Mouse (Mus musculus): ENCODE results near the gene Cdk5. TPM values are rescaled to one million over a fixed set of nuclear protein-coding genes. Genes with fewer than 3 reads are reported as not detected.

Cdk5 gene
- total and polyA plus RNA-seq, 2 experiments from 2014 or later: 87.7 to 158 TPM

DNA sequence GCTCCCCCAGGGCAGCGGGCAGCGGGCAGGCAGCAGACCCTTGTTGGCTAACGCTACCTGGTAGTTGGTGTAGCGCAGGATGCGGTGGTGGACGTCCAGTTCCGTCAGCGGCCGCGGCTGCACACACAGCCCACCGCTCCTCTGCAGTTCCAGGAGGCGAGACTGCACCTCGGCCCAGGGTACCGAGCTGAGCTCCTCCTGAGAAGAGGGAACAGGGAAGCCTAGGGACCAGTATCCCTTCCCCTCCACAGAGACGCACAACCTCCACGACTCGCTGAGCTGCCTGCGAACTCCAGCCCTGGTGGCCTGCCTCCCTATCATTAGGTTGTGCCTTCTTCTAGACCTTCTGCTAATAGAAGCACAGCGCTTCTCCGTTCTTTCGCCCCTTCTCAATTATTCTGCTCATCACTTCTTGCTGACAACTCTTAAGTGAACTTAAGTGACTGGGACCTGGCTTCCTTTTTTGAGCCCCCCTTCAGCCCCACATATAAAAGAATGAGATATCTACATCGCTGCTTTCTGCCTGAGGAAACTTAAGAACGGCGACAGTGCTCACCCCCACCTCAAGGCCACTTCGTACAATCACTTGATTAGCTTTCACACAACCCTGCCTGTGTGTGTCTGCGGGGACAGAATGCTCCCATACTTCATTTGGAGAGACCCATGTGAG, 34.9 kb downstream of the Cdk5 start:
- Histone ChIP-seq H3K4me3 (ENCODE audit: low read length) (peak overlapping the region; percentile 47), H3K9ac (replicated peaks; ENCODE audit: low read length) (peak overlapping the region; percentile 60), H3K27me3 (ENCODE audit: insufficient read depth, low read length) (no peaks in the 10 kb centered on the region), H3K36me3 (ENCODE audit: insufficient read depth, low read length) (no peaks in the 10 kb centered on the region), H3K4me1 (ENCODE audit: insufficient read depth, low read length) (peaks cover 20% of the 10 kb centered on the region), H3K9me3 (ENCODE audit: low read length) (no peaks in the 10 kb centered on the region), H3K4me2 (ENCODE audit: low read depth, low read length) (peak overlapping the region; percentile 97), H3K27ac (peak overlapping the region; percentile 51; the same call in 1 of the 2 replicates)
- ATAC-seq (no peak), DNase-seq (ENCODE audit: low spot score) (no peak)
- TF ChIP-seq CTCF (IDR thresholded peaks at IDR 0.05; ENCODE audit: low read depth): no peak; the same call in 1 of the 2 replicates
- 25% methylated on average over 24 of the region's 26 CpGs for WGBS

DNA sequence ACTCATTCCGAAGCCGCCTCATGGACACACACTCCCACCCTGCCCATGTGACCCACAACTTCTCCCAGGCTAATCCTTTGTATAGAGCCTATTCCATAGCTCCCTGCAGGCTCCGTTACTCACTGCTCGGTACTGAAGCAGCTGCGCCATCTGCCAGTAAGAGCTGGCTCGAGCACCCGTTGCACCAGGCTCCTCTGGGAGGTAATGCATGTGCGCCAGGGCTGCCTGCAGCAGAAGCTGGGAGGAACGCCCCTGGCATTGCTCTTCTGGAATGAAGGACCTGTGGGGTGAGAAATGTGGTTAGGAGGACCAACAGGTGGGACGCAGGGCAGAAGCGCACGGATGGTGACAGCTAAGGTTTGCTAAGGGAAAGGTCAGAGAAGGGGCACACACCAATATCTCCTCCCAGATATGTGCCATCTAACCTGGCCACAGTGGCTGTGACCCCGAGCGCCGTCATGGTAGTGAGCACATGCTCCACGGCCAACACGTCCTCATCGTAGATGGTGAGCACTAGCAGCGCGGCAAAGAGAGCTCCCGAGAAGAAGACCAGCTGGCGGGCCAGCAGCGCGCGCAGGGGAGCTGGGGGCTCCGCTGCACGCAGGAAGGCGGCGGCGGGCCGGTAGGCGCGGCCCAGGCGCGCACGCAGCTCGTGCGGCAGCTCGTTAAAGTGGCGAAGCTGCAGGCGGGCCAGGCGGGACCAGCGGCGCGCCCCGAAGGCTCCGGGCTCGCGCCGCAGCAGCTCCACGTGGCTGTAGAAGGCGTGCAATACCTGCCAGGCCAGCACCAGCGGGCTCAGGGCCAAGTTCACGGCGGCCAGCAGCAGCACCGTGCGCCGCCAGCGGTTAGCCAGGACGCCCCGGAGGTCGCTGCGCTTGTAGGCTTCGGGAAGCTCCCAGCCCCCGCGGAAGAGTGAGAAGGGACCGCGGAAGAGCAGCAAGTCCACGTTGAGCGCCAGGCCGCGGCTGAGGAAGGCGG, 35.8 kb downstream of the Cdk5 start:
- Histone ChIP-seq H3K9me3 (ENCODE audit: low read length) (no peaks in the 10 kb centered on the region), H3K9ac (replicated peaks; ENCODE audit: low read length) (peak overlapping the region; percentile 60), H3K27me3 (ENCODE audit: insufficient read depth, low read length) (no peaks in the 10 kb centered on the region), H3K4me2 (ENCODE audit: low read depth, low read length) (peak overlapping the region; percentile 97), H3K4me1 (ENCODE audit: insufficient read depth, low read length) (peaks cover 24% of the 10 kb centered on the region), H3K27ac (peak overlapping the region; percentile 51; the same call in 1 of the 2 replicates), H3K36me3 (ENCODE audit: insufficient read depth, low read length) (no peaks in the 10 kb centered on the region), H3K4me3 (ENCODE audit: low read length) (peak overlapping the region; percentile 47)
- WGBS: 2% methylated on average over 73 of the region's 73 CpGs
- DNase-seq (ENCODE audit: low spot score) (peak; percentile 87), ATAC-seq (peak; percentile 55)
- peak; percentile 65 for TF ChIP-seq CTCF (IDR thresholded peaks at IDR 0.05; ENCODE audit: low read depth)

GRCm38 (mm10) chr5:24385887-24386550, 37.3 kb downstream of the Cdk5 start:
- Histone ChIP-seq H3K4me1 (ENCODE audit: insufficient read depth, low read length) (peaks cover 24% of the 10 kb centered on the region), H3K4me2 (ENCODE audit: low read depth, low read length) (no peak overlapping the region), H3K27me3 (ENCODE audit: insufficient read depth, low read length) (no peaks in the 10 kb centered on the region), H3K9ac (replicated peaks; ENCODE audit: low read length) (no peak overlapping the region), H3K36me3 (ENCODE audit: insufficient read depth, low read length) (no peaks in the 10 kb centered on the region), H3K9me3 (ENCODE audit: low read length) (no peaks in the 10 kb centered on the region), H3K27ac (no peak overlapping the region), H3K4me3 (ENCODE audit: low read length) (no peak overlapping the region)
- no peak for DNase-seq (ENCODE audit: low spot score)
- TF ChIP-seq CTCF (IDR thresholded peaks at IDR 0.05; ENCODE audit: low read depth): no peak
- no peak for ATAC-seq
- 80% methylated on average over 10 of the region's 10 CpGs for WGBS

GRCm38 (mm10) chr5:24385374-24385773, 38.0 kb downstream of the Cdk5 start:
- no peaks in the 10 kb centered on the region for H3K27me3 ChIP-seq (ENCODE audit: insufficient read depth, low read length)
- no peak for ATAC-seq
- WGBS: 92% methylated on average over 5 of the region's 5 CpGs

GRCm38 (mm10) chr5:24384407-24384806, 38.9 kb downstream of the Cdk5 start:
- Histone ChIP-seq H3K27ac (no peak overlapping the region), H3K9me3 (ENCODE audit: low read length) (no peaks in the 10 kb centered on the region), H3K4me1 (ENCODE audit: insufficient read depth, low read length) (peaks cover 24% of the 10 kb centered on the region), H3K9ac (replicated peaks; ENCODE audit: low read length) (no peak overlapping the region), H3K4me2 (ENCODE audit: low read depth, low read length) (peak overlapping the region; percentile 66; the same call in 1 of the 2 replicates), H3K36me3 (ENCODE audit: insufficient read depth, low read length) (no peaks in the 10 kb centered on the region), H3K27me3 (ENCODE audit: insufficient read depth, low read length) (no peaks in the 10 kb centered on the region), H3K4me3 (ENCODE audit: low read length) (no peak overlapping the region)
- no peak for TF ChIP-seq CTCF (IDR thresholded peaks at IDR 0.05; ENCODE audit: low read depth)
- ATAC-seq (no peak), DNase-seq (ENCODE audit: low spot score) (no peak)
- WGBS: 69% methylated on average over 6 of the region's 6 CpGs

More at GRCm38 (mm10) chr5:24385374-24385773, 38.0 kb downstream of the Cdk5 start:
- no peak overlapping the region for H3K4me3 ChIP-seq (ENCODE audit: low read length)
- no peak overlapping the region for H3K4me2 ChIP-seq (ENCODE audit: low read depth, low read length)
- TF ChIP-seq CTCF (IDR thresholded peaks at IDR 0.05; ENCODE audit: low read depth): no peak
- no peak for DNase-seq (ENCODE audit: low spot score)
- no peaks in the 10 kb centered on the region for H3K36me3 ChIP-seq (ENCODE audit: insufficient read depth, low read length)
- no peaks in the 10 kb centered on the region for H3K9me3 ChIP-seq (ENCODE audit: low read length)
- H3K27ac ChIP-seq: no peak overlapping the region
- no peak overlapping the region for H3K9ac ChIP-seq (replicated peaks; ENCODE audit: low read length)
- H3K4me1 ChIP-seq (ENCODE audit: insufficient read depth, low read length): peaks cover 24% of the 10 kb centered on the region
